Mouse (Mus musculus): Measurements from ENCODE around the gene AI481877.

The AI481877 gene

GRCm38 (mm10) chr4:59034918-59035785 lies 103.6 kb downstream of the AI481877 start, which contains the start of gene Gng10:
Gene Gng10 (plus strand): TSS chr4:59035088.
- peak; percentile 72 for DNase-seq (ENCODE audit: low read depth, low spot score)

GRCm38 (mm10) chr4:59034325-59034917 lies 104.4 kb downstream of the AI481877 start:
- DNase-seq (ENCODE audit: low read depth, low spot score): peak; percentile 23

GRCm38 (mm10) chr4:59016922-59017321 lies 121.9 kb downstream of the AI481877 start:
- no peak for DNase-seq (ENCODE audit: low read depth, low spot score)

GRCm38 (mm10) chr4:59015181-59015580 lies 123.6 kb downstream of the AI481877 start:
- no peak for DNase-seq (ENCODE audit: low read depth, low spot score)

DNA sequence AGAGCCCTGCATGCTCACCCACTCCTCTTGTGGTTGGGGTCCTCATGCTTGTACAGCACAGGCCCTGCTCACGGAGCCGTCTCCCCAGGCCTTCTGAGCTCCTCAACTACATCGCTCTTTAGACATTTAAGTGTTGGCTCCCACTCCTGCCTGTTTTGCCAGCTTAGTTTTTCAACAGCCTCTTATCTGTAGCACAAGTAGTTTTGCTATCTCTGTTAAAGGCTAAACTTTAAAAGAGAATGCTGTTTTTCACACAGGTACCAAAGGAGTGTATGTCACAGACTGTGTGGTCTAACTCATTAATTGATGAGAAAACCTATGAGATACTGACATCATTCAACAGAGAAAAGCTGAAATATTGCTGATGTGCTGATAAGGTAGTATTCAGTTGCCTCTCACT lies 127.3 kb downstream of the AI481877 start:
- no peak for DNase-seq (ENCODE audit: low read depth, low spot score)

DNA sequence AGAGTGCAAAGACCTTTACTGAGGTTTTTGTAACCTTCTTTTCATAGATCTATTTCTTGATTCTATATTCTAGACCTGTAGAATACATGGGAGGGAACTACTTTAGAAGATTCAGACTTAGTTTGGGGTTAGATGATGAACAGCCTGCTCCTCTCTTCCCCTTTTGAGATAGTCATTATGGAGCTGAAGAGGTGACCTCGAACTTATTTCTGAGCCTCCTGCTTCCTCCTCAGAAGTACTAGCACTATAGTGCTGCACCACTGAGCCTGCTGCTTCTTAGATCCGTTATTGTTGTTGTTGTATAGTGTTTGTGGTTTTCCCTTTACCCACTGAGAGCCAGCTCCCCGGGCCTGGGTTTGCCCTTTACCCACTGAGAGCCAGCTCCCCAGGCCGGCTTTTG lies 129.1 kb downstream of the AI481877 start:
- DNase-seq (ENCODE audit: low read depth, low spot score): no peak

DNA sequence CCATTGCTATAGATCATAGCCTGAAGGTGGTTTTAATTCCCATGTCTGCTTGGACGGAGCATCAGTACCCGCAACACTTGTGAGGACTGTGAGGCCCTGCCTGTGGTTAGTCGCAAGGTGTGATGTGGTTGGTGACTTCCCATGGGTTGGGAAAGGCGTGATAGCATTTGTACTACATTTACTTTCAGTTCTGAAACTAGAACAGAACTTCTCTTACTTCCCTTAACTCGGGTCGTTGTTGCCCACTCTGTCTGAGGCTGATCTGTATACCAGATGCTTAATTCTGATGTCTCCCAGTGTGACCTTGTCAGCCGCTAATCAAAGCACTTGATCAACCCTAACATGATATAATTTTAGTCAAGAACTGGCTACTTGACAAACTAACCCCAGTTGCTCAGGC lies 129.6 kb downstream of the AI481877 start:
- peak; percentile 64 for DNase-seq (ENCODE audit: low read depth, low spot score)

DNA sequence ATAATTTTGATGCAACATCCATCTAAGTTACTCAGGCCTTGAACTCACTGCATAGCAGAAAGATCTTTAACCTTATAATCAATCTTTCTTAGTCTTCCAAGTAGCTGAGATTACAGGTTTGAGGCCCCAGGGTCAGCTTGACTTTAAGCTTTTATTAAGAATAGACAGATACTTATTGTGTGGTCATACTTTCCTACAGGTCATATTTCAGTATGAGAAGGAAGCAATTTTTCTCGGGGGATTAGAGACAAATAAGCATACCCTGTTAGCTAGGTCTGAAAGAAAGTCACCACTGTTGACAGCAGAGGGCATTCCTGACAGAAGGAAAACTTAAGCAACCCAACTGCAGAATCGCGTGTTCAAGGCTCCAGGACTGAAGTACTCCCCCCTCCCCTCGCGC lies 130.8 kb downstream of the AI481877 start:
- DNase-seq (ENCODE audit: low read depth, low spot score): no peak

DNA sequence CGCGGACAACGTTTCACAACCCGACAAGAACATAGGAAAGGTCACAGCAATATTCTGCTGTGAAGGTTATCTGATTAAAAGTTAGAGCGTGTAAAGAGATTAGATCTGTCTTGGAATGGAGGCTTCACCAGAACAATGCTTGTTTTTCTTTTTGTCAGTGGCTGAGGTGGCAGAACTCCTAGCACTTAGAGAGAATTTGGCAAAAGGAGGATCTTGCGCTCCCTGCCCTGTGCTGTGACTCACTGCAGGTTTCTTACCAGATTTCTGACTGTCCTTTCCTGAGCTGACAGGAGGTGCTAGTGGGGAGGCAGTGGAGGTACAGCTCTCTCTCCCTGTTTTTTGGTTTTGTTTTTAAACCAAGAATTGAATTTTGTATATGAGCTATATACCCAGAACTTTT lies 131.8 kb downstream of the AI481877 start:
- DNase-seq (ENCODE audit: low read depth, low spot score): no peak

- no peak for DNase-seq (ENCODE audit: low read depth, low spot score)
Observed at GRCm38 (mm10) chr4:59006211-59006610, 132.6 kb downstream of the AI481877 start.

GRCm38 (mm10) chr4:59003806-59004200 lies 135.0 kb downstream of the AI481877 start:
- no peak for DNase-seq (ENCODE audit: low read depth, low spot score)

GRCm38 (mm10) chr4:59002948-59003805 lies 135.6 kb downstream of the AI481877 start, which contains the start of gene Gm20503:
Gene Gm20503 (plus strand): TSS chr4:59003210.
- DNase-seq (ENCODE audit: low read depth, low spot score): peak; percentile 95

DNA sequence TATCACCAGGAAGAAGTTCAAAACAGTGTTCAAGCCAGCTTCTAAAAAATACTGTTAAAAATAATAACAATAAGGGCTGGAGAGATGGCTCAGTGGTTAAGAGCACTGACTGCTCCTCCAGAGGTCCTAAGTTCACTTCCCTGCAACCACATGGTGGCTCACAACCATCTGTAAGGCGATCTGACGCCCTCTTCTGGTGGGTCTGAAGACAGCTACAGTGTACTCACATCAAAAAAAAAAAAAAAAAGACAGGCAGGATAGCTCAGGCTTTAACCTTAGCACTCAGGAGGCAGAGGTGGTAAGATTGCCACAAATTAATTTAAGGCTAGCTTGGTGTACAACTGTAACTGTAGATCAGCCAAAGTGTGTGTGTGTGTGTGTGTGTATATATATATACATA lies 138.2 kb downstream of the AI481877 start:
- DNase-seq (ENCODE audit: low read depth, low spot score): peak; percentile 85

- DNase-seq (ENCODE audit: low read depth, low spot score): peak; percentile 75
Observed at GRCm38 (mm10) chr4:58999686-59000085, 139.1 kb downstream of the AI481877 start.

DNA sequence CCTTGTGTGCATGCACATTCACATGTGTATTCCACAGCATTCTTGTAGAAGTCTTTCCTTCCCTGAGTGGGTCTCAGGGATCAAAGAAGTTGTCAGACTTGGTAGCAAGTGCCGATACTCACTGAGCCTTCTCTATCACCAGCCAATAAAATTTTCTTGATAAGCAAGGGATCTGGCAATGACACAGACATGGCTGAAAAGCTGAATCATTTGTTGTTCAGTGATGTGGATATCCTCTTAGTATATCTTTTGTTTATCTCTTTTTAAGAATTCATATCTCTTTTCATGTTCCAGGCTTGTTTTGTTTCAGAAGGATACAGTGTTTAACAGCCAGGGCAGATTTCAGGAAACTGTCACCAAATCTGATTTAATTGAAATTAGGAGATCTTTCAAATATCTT lies 140.1 kb downstream of the AI481877 start:
- DNase-seq (ENCODE audit: low read depth, low spot score): no peak

GRCm38 (mm10) chr4:58997081-58997480 lies 141.7 kb downstream of the AI481877 start:
- no peak for DNase-seq (ENCODE audit: low read depth, low spot score)

DNA sequence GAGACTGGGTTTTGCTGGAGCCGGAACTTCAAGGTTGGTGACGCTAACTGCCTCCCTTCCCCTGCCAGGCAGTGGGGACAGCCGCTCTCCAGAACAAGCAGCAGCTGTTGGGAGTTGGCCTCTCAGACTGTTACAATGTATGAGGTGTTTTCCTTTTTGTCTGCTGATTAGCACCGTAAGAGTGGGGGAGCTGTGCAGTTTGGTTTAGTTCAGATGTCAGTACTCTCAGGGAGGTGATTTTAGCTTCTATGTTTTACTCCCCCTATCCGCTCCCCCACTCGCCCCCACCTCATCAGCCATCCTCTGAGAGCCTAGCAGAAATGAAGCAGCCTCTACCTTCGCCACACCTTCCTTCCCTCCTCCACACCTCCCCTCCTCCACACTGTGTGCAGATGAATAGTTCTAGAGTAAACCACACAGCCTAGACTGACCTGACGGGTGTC lies 143.5 kb downstream of the AI481877 start:
- no peak for DNase-seq (ENCODE audit: low read depth, low spot score)

DNA sequence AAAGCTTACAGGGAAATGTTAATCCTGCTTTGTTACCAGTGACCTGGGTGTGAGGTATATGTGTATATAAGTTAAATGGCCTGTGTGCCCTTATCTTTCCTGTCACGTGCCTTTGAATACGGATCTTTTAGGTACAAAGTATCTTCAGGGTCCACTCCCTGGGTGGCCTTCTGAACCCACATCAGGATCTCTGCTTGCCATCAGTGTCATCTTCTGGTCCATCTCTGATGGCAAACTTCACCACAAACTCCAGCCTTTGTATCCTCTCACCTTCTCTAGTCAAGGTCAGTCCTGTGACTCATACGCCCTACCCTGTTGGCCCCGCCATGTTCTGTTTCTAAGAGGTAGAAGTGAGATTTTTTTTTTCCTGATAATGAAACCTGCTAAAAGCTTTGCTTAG lies 144.0 kb downstream of the AI481877 start, which contains the start of gene Dnajc25:
Gene Dnajc25, plus strand, starts transcription at position 301 of the 400 bp plus-strand sequence.
- no peak for DNase-seq (ENCODE audit: low read depth, low spot score)
